Mouse (Mus musculus) layer of hippocampus, postnatal 14 days (tissue): ENCODE data around the gene Piezo1. TPM values are rescaled to one million over a fixed set of nuclear protein-coding genes. Genes with fewer than 3 reads are reported as not detected.
A peak's percentile ranks its signal among the peaks of the same experiment; 100 is the strongest.
"Not testable (repeated sequence)": the region's sequence is repeated elsewhere in the genome, so short reads cannot be mapped to it uniquely, and the experiment has no call there.

Experiments used
- DNase-seq, 2 experiments: peaks; one replicate each; pipeline ENCODE4 v3.0.0; 2021 to 2022; ENCODE audit warnings: low spot score in 2 of 2, mixed read lengths in 1 of 2
- long read RNA-seq, 2 experiments: library from polyadenylated mRNA; stranded (forward); transcript quantifications; one replicate each; pipeline ENCODE4 v2.0.0; 2021
- total RNA-seq, 2 experiments: library from RNA; stranded (reverse); gene quantifications; 2 replicates each; pipeline ENCODE4 v1.2.3; 2021

Gene Piezo1
- total RNA-seq: 1 to 10 TPM; 5.1 to 6.5 TPM
- long read RNA-seq, experiment 1, partial matches to known transcripts: 1 of 1 reads
- long read RNA-seq, experiment 1, other reads (novel, unspliced or antisense): 0 of 1 reads
- long read RNA-seq, experiment 2, partial matches to known transcripts: 1 of 1 reads
- long read RNA-seq, experiment 2, other reads (novel, unspliced or antisense): 0 of 1 reads

- DNase-seq: peak; percentile 82 to 85
These were observed at the start of gene Piezo1 for GRCm38 (mm10) chr8:122551265-122552051. Gene Piezo1 (minus strand): TSS chr8:122551329.

DNA sequence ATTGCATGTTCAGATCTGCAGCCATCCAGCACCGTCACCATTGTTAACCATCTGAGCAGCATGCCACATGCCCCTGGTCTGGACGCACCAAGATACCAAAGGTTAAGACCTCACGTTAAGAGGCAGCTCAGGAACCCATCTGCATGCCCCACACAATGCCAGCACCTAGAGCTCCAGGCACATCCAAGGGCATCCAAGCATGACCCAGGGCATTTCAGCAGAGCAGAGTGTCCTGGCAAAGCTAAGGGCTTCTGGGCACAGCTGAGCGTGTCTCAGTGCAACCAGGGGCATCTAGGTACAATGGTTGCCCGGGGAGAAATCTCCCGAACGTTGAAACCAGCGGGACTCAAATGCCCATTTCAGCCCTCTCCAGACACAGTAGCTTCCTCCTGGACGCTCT lies 49.5 kb upstream of the Piezo1 start:
- no peak for DNase-seq

- no peak for DNase-seq
These were observed 44.9 kb upstream of the Piezo1 start for GRCm38 (mm10) chr8:122596031-122596430.

GRCm38 (mm10) chr8:122593783-122594507 lies 42.8 kb upstream of the Piezo1 start:
- no peak for DNase-seq

- DNase-seq: no peak
These were observed 42.1 kb upstream of the Piezo1 start for GRCm38 (mm10) chr8:122593240-122593639.

DNA sequence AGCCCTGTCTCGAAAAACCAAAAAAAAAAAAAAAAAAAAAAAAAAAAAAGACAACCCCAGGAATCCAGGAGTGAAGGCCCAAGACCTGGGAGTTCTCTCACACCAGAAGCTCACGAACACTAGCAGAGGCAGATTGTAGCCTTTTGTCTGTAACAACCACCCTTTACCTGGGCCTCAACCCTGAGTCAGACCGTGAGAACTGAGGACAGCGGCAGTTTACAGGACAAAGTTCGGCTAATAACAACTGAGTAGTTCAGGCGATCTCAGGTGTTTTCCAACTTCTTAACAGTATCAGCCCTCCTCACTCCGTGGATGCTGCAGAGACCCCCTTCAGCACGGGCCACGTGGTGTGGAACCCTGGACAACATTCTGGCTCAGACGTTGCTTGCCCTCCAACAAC lies 35.6 kb upstream of the Piezo1 start:
- no peak for DNase-seq

GRCm38 (mm10) chr8:122586171-122586570 lies 35.0 kb upstream of the Piezo1 start:
- DNase-seq: no peak

DNA sequence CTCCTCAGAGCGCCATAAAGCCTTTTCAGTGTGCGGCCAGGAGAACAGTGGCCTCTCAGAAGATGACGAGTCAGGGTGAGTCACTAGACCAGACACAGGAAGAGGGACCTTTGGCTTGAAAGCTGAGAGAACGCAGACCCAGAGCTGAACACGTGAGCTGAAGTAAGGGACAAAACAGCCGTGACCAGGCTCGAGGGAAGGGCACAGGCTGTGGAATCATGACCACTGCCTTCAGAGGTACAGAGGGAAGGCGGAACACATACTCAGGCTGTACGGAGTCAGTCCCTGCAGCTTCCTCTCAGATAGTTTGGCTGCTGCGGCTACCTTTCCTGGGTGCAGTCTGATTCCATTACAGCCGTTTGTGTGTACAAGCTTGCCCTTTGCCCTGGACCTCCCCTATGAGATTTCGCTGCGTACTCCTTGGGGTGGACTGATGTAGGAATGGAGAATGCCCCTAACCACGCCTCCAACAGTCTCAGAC lies 34.3 kb upstream of the Piezo1 start:
- DNase-seq: no peak

DNA sequence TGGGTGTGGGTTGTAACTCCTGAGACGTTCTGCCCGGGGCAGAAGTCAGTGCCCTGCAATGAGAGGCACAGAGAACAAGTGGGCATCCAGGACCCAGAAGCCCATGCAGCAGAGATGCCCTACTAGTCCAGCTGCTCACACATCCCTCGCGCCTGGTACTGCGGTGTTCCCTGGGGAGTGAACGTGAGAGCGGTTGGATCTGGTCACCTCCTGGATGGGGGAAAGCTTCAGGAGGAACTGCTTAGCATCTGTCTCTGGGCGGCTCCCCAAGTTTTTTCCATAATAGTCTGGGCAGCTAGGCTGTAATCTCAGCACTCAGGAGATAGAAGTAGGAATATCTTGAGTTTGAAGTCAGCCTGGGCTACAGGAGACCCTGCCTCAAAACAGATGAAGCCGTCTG lies 33.9 kb upstream of the Piezo1 start:
- no peak for DNase-seq

DNA sequence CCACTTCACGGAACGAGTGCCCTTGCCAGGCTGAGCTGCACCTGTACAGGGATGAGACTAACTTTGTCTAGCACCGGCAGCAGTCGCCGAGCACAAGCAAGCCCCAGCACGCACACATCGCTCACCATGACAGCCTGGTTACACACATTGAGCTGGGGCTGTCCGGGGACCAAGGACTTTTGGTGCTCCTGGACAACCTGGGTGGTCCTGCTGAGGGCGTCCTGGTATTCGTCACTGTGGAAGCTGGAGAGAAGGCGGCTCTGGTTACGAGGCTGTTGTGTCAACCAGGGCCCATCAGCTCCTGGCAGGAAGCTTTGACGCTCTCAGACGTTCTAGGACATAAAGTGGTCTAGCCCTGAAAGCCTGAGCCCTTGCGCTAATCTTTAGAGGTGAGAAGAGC lies 29.8 kb upstream of the Piezo1 start:
- no peak for DNase-seq

DNA sequence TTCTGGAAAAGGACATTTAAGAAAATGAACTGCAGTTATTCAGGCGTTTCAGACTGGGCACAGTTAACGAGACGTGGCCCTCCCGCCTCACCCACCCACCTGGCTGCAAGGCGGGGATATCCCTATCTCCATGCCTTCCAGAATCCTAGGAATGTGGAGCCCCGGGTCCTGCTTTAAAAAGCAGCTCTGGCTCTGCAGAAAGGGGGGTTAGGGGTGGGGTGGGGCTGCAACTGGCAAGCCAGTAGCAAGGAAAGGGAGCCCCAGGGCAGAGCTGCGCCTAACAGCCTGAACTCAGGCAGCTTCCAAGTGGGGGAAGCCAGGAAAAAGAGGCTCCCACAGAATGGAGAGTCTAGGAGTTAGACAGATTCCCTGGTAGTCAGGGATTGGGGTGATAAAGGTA lies 28.1 kb upstream of the Piezo1 start:
- DNase-seq: no peak

- no peak for DNase-seq
These were observed 26.0 kb upstream of the Piezo1 start for GRCm38 (mm10) chr8:122577116-122577515.

DNA sequence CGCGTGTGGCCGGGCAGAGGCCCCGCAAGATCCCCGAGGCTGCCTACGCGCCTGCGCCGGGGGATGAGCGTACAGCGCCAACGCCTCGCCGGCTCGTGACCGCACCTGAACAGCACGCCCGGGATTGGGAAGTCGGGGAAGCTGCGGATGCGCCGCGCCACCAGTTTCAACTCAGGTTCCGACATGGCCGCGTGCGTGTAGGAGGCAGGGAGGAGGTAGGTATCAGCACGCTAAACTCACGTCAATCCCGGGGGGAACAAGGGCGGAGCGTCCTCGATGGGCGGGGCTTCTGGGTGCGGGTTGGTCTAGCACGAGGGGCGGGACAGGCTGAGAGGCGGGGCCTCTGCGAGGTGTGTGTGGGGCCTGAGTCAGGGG lies 25.5 kb upstream of the Piezo1 start, which contains the start of gene Aprt:
Gene Aprt, minus strand, starts transcription at position 262 of the 375 bp plus-strand sequence.
- DNase-seq: peak; percentile 85 to 95

DNA sequence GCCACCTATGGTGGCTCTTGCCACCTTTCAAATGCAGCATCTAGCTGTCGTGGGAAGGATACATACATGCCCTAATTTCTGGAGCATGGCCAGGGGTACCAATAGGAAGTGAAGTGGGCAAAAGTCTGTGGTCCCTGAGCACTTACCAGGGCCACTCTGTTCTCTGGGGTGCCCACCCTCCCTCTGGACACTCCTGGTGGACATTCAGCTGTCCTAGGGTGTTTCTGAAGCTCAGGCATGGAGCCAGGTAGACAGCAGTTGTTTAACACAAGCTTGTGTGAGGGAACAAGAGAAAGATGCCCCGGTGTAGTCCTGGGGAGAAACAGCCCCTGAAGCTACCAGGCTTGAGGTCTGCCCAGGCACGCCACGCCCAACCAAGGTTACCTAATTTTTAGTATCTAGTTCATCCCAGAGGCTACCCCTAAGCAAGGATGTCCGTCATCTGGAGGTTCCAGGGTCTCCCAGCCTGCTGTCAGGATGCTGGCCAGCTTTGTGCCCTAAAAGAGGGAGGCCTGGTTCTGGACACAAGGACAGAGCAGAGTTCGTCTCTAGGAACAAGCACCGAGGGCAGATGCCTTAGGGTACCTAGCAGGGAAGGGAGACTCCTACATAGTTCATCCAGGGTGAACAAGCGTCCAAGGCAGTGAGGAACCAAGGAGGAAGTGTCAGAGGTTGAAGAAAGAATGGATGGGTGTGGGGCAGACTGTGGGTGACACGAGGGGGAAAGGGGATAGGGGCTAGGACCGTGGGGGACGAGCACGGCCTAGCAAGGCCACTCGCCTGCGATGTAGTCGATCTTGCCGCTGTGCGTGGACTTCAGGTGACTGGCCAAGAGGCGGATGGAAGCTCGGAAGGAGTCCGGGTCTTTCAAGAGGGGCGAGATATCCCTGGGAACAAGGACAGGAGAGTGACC lies 24.9 kb upstream of the Piezo1 start:
- peak in 1 of 2 experiments; percentile 22 for DNase-seq

- DNase-seq: no peak
These were observed 24.2 kb upstream of the Piezo1 start for GRCm38 (mm10) chr8:122575286-122575685.

- no peak for DNase-seq
These were observed 23.6 kb upstream of the Piezo1 start for GRCm38 (mm10) chr8:122574667-122575251.

- DNase-seq: no peak
These were observed 23.1 kb upstream of the Piezo1 start for GRCm38 (mm10) chr8:122574264-122574663.

DNA sequence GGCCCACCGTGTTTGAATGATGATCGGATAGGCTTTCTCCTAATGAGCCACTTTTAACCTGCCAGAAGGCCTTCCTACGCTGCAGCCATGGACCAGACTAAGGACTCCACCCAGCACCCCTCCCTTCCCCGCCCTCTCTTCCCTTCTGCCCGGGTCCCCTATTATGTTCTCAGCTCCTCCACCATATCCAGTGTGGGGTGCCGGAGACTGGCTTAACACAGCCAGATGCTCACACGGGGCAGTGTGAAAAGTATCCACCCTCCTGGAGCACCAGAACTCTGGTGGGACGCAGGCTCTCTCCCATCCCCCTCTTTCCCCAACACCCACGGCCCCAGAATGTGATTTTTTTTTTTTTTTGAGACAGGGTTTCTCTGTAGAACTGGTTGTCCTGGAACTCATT lies 22.4 kb upstream of the Piezo1 start:
- DNase-seq: no peak

DNA sequence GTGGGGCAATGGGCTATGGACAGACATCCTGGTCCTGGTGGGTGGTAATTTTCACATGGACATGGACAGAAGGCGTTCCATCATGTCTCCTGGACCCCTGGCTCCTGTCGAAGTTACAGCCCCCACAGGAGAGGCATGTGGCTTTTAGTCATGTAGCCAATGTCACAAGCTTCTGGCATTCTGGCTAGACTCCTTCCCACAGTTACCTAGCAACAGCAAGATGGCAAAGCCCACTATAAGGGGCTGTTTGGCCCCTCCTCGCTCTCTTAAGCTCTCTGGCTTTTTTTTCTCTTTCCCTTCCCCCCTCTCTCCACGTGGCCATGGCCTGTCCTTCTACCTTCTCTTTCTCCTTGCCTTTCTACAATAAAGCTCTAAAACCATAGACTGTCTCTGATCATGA lies 22.0 kb upstream of the Piezo1 start:
- DNase-seq: not testable (repeated sequence)

GRCm38 (mm10) chr8:122572751-122573150 lies 21.6 kb upstream of the Piezo1 start:
- no peak for DNase-seq
